Mouse (Mus musculus) stomach, embryonic 16.5 days (tissue): ENCODE results near the gene Coro6. TPM values are rescaled to one million over a fixed set of nuclear protein-coding genes. Genes with fewer than 3 reads are reported as not detected.

Experiments
- ATAC-seq: fragments of 200-750 bp; cut with Nextera tagmentation; 2 replicates; pipeline ENCODE4 v1.8.0; 2017; ENCODE audit warnings: moderate number of reproducible peaks, moderate TSS enrichment; ENCODE audit not compliant: insufficient read depth, low FRiP score
- H3K27ac ChIP-seq: fragments of 300-500 bp; sonication (generic); 2 replicates; pipeline ENCODE4 v1.5.1; 2014; ENCODE audit warnings: low read length
- H3K27me3 ChIP-seq: fragments of 300-500 bp; sonication (generic); 2 replicates; pipeline ENCODE4 v1.6.1; 2014; ENCODE audit warnings: low read length, control low read depth, mixed read lengths; ENCODE audit not compliant: control insufficient read depth, insufficient read depth
- H3K36me3 ChIP-seq: fragments of 300-500 bp; sonication (generic); 2 replicates; pipeline ENCODE4 v1.6.1; 2014; ENCODE audit warnings: low read length; ENCODE audit not compliant: control insufficient read depth, insufficient read depth
- H3K4me1 ChIP-seq: fragments of 300-500 bp; sonication (generic); 2 replicates; pipeline ENCODE4 v1.6.1; 2014; ENCODE audit warnings: low read length, control low read depth, mixed read lengths; ENCODE audit not compliant: control insufficient read depth, insufficient read depth
- H3K4me2 ChIP-seq: fragments of 300-500 bp; sonication (generic); 2 replicates; pipeline ENCODE4 v1.6.1; 2014; ENCODE audit warnings: low read depth, low read length, mixed read lengths
- H3K4me3 ChIP-seq: fragments of 300-500 bp; sonication (generic); replicated peaks from 2 replicates; pipeline ENCODE4 v1.5.1; 2014; ENCODE audit warnings: mild to moderate bottlenecking, low read length
- H3K9ac ChIP-seq: fragments of 300-500 bp; sonication (generic); 2 replicates; pipeline ENCODE4 v1.6.1; 2014; ENCODE audit warnings: low read length
- H3K9me3 ChIP-seq: fragments of 300-500 bp; sonication (generic); replicated peaks from 2 replicates; pipeline ENCODE4 v1.6.1; 2016; ENCODE audit warnings: low read length, control low read depth; ENCODE audit not compliant: control insufficient read depth
- WGBS: fragments of 180-500 bp; shearing (Covaris S2); extraction: QIAGEN DNeasy Blood & Tissue Kit; methylation state at CpG from one replicate; pipeline ENCODE4 v1.1.7; 2014; 5-methylcytosine and 5-hydroxymethylcytosine counted together
- polyA plus RNA-seq: library from polyadenylated mRNA; unstranded; fragments of >200 nt; fragmentation: Nextera tagmentation; extraction: Ambion mirVana; gene quantifications from 2 replicates; pipeline ENCODE4 v1.2.1, GENCODE M21; 2015

Gene Coro6
- polyA plus RNA-seq, 1 experiment from 2014 or later: 2.0 TPM

- Histone ChIP-seq H3K9ac (no peak overlapping the region), H3K9me3 (no peaks in the 10 kb centered on the region), H3K4me1 (peaks cover 29% of the 10 kb centered on the region), H3K4me2 (no peak overlapping the region), H3K27me3 (peaks cover 12% of the 10 kb centered on the region; the same call in 1 of the 2 replicates), H3K36me3 (no peaks in the 10 kb centered on the region), H3K27ac (no peak overlapping the region), H3K4me3 (no peak overlapping the region)
- WGBS: 68% methylated on average over 5 of the region's 5 CpGs
- ATAC-seq: no peak
Observed at GRCm38 (mm10) chr11:77516553-77517425, 54.6 kb downstream of the Coro6 start.

DNA sequence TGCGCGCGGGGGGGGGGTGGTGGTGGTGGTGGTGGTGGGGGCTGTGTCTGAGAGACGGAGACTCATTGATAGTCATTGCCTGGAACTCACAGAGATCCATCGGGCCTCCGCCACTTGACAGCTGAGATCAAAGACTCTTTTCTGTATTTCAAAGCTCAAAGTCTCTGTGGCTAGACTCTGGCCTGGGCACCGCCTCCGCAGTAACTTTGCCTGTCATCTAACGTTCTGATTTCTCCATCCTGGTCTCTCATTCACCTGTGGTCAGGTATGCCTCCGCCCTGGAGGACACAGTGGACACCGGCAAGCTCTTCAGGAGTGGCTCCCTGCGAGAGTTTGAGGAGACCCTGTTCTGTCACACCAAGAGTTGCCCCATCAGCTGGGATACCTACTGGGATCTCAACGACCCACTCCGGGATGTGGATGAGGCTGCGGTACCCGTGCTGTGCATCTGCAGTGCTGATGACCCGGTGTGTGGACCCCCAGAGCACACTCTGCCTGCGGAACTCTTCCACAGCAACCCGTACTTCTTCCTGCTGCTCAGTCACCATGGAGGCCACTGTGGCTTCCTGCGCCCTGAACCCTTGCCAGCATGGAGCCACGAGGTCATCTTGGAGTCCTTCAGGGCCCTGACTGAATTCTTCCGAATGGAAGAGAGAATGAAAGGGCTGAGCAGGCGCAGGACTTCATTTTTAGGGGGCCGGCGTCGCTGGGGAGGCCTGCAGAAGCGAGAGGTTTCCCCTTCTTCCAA lies 56.0 kb downstream of the Coro6 start:
- Histone ChIP-seq H3K27ac (no peak overlapping the region), H3K9ac (no peak overlapping the region), H3K4me3 (no peak overlapping the region), H3K9me3 (no peaks in the 10 kb centered on the region), H3K27me3 (peaks cover 12% of the 10 kb centered on the region; the same call in 1 of the 2 replicates), H3K4me1 (peaks cover 23% of the 10 kb centered on the region), H3K36me3 (no peaks in the 10 kb centered on the region), H3K4me2 (no peak overlapping the region)
- no peak for ATAC-seq
- WGBS: 80% methylated on average over 27 of the region's 27 CpGs

DNA sequence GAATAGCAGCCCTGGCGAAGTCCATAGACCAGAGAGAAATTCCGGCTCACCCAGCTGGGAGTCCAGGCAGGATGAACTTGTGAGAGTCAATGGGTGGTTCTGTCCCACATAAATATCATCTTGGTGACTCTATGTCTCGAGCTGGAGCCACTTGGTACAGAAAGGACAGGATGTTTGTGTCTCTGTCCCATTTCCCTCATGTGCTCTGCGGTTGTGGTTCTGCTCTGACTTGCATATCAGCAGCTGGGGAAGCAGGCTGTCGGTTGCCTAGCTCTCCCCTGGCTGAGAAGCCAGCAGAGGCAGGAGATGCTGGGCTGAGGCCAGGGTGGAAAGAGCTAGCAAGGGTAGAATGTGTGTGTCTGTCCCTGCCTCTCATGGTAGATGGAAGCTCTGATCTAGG lies 56.8 kb downstream of the Coro6 start, which contains the start of gene Gm10392:
Gm10392 (minus strand) TSS at position 156 of the 400 bp plus-strand sequence.
- Histone ChIP-seq H3K27ac (no peak within 1 kb of the TSS; the same call in 1 of the 2 replicates), H3K9me3 (no peaks in the 10 kb centered on the region), H3K9ac (peak within 1 kb of the TSS; percentile 9; the same call in 1 of the 2 replicates), H3K27me3 (peaks cover 12% of the 10 kb centered on the region; the same call in 1 of the 2 replicates), H3K4me2 (no peak within 1 kb of the TSS), H3K4me3 (no peak within 1 kb of the TSS), H3K36me3 (no peaks in the 10 kb centered on the region), H3K4me1 (peaks cover 19% of the 10 kb centered on the region)
- whole genome bisulfite sequencing: 70% methylated on average over 5 of the region's 5 CpGs
- no peak for ATAC-seq

Other genes starting within 250 kb of the Coro6 start
- gene Ssh2, start 246.1 kb upstream of the Coro6 start, polyA plus RNA-seq: 7.4 and 8.4 TPM in 2 replicates
- gene Ankrd13b, start 27.3 kb downstream of the Coro6 start, polyA plus RNA-seq: 2.4 and 2.8 TPM in 2 replicates
- 7.9 and 9.1 TPM in 2 replicates for gene Git1, start 31.2 kb downstream of the Coro6 start, polyA plus RNA-seq
- 3.2 and 4.2 TPM in 2 replicates for gene Abhd15, start 52.7 kb downstream of the Coro6 start, polyA plus RNA-seq
- 25.1 and 25.5 TPM in 2 replicates for gene Trp53i13, start 53.6 kb downstream of the Coro6 start, polyA plus RNA-seq
- gene Gm10392, start 56.8 kb downstream of the Coro6 start, polyA plus RNA-seq: 0.17 TPM in 1 of 2 replicates, not detected in the other
- 11.5 and 12.1 TPM in 2 replicates for gene Taok1, start 145.4 kb downstream of the Coro6 start, polyA plus RNA-seq
- gene Nufip2, start 223.7 kb downstream of the Coro6 start, polyA plus RNA-seq: 3.4 and 4.2 TPM in 2 replicates